Mouse (Mus musculus) G1E (cell line): ENCODE measurements around the gene Zmynd15. TPM values are rescaled to one million over a fixed set of nuclear protein-coding genes. Genes with fewer than 3 reads are reported as not detected.
"Not testable (repeated sequence)": the region's sequence is repeated elsewhere in the genome, so short reads cannot be mapped to it uniquely, and the experiment has no call there.

ENCODE experiments used
- ATAC-seq: 2 replicates; pipeline ENCODE4 v1.8.0; 2016; ENCODE audit warnings: mild to moderate bottlenecking; ENCODE audit not compliant: insufficient number of reproducible peaks, poor library complexity, low FRiP score, severe bottlenecking; ENCODE audit errors: extremely low read depth
- DNase-seq: peaks from one replicate; pipeline ENCODE4 v3.0.0; 2012; ENCODE audit warnings: low spot score
- H3K27me3 ChIP-seq: 2 replicates; pipeline ENCODE4 v1.6.1; 2012; ENCODE audit warnings: mild to moderate bottlenecking, low read length, inconsistent platforms; ENCODE audit not compliant: insufficient read depth
- H3K36me3 ChIP-seq: replicated peaks from 2 replicates; pipeline ENCODE3; 2012; ENCODE audit warnings: mild to moderate bottlenecking, inconsistent platforms
- H3K4me1 ChIP-seq: 2 replicates; pipeline ENCODE4 v1.6.1; 2012; ENCODE audit warnings: low read depth, low read length, inconsistent platforms, mixed read lengths; ENCODE audit not compliant: insufficient read depth
- H3K4me3 ChIP-seq: 2 replicates; pipeline ENCODE4 v1.5.1; 2012; ENCODE audit warnings: low read depth, mild to moderate bottlenecking, inconsistent platforms, low read length, moderate library complexity, mixed read lengths
- H3K9me3 ChIP-seq: replicated peaks from 2 replicates; pipeline ENCODE4 v1.6.1; 2012; ENCODE audit warnings: inconsistent platforms
- CTCF ChIP-seq: IDR thresholded peaks from 2 replicates; pipeline ENCODE4 v1.5.1; 2012; ENCODE audit warnings: low read depth, low read length, inconsistent platforms, mixed read lengths
- GATA1 ChIP-seq: IDR thresholded peaks from 2 replicates; pipeline ENCODE4 v1.6.1; 2012; ENCODE audit warnings: borderline replicate concordance, low read length, inconsistent platforms, mixed read lengths
- GATA2 ChIP-seq: IDR thresholded peaks from 2 replicates; pipeline ENCODE4 v1.6.1; 2012; ENCODE audit warnings: low read depth, low read length, inconsistent platforms, borderline replicate concordance
- POLR2AphosphoS5 ChIP-seq: IDR thresholded peaks from 2 replicates; pipeline ENCODE4 v1.6.1; 2012; ENCODE audit warnings: low read depth, low read length, inconsistent platforms; ENCODE audit not compliant: insufficient replicate concordance
- TAL1 ChIP-seq: conservative IDR thresholded peaks from 2 replicates; pipeline ENCODE4 v1.6.1; 2012; ENCODE audit warnings: low read depth, low read length, inconsistent platforms, mixed read lengths
- polyA plus RNA-seq: library from polyadenylated mRNA; stranded (reverse); fragments of >175 nt; gene quantifications from 2 replicates; pipeline ENCODE4 v1.2.3, GENCODE M21; 2012
- total RNA-seq, 2 experiments: library from RNA; stranded (forward) in 1 of 2; stranded (reverse) in 1 of 2; fragments of 200-1000 nt in 1 of 2; fragments of >200 nt in 1 of 2; fragmentation: Nextera tagmentation in 1 of 2; gene quantifications; 2 replicates each; pipeline ENCODE4 v1.2.3; 2014 to 2017

The Zmynd15 gene
- total and polyA plus RNA-seq, 3 experiments = 0.66 TPM; not detected in 2

DNA sequence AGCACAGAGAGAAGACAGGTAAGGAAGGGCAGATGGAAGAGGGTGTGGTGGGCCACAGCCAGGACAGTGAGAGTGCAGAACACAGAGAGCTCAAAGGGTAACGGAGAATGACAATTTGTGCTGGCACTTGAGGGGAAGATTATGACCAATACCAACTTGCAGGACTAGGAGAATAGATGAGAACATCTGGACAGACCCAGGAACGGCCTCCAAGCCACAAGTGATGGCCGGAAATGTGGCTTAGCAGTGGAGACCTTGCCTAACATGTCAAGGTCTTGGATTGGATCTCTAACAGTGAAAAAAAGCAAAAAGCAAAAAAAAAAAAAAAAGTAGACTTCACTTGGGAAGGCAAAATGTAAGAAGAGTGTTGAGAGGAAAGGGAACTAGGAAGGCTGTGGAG, 10.5 kb downstream of the Zmynd15 start:
- Histone ChIP-seq H3K36me3 (no peaks in the 10 kb centered on the region), H3K4me1 (no peaks in the 10 kb centered on the region), H3K27me3 (peaks cover 22% of the 10 kb centered on the region), H3K4me3 (no peak overlapping the region), H3K9me3 (no peaks in the 10 kb centered on the region)
- TF ChIP-seq TAL1 (no peak), CTCF (no peak), POLR2AphosphoS5 (no peak), GATA2 (no peak), GATA1 (no peak)
- no peak for ATAC-seq
- no peak for DNase-seq

GRCm38 (mm10) chr11:70472716-70473115, 13.5 kb downstream of the Zmynd15 start:
- no peaks in the 10 kb centered on the region for H3K9me3 ChIP-seq
- DNase-seq = no peak
- no peak for ATAC-seq
- no peak for TF ChIP-seq CTCF
- no peak for TF ChIP-seq TAL1
- no peak for TF ChIP-seq POLR2AphosphoS5
- TF ChIP-seq GATA1 = no peak
- no peak for TF ChIP-seq GATA2
- H3K4me1 ChIP-seq = no peaks in the 10 kb centered on the region
- H3K27me3 ChIP-seq = peaks cover 16% of the 10 kb centered on the region
- H3K36me3 ChIP-seq = no peaks in the 10 kb centered on the region
- no peak overlapping the region for H3K4me3 ChIP-seq

DNA sequence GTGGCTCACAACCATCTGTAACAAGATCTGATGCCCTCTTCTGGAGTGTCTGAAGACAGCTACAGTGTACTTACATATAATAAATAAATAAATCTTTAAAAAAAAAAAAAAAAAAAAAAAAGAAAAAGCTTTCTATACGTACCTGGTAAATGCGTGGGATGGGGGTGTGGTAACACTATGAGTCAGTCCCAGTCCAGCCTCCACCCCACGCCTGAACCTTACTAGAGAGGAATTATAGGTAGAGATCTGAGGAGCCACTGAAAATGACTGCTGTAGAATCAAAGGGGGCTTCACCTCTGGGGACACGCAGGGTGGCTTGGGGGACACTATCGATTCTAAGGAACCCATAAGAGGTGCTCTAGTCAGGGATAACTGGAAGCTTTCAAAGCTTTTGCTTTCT, 14.1 kb downstream of the Zmynd15 start:
- not testable (repeated sequence) for H3K4me3 ChIP-seq, H3K36me3 ChIP-seq, ATAC-seq

GRCm38 (mm10) chr11:70474872-70475534, 15.8 kb downstream of the Zmynd15 start:
- Histone ChIP-seq H3K36me3 (no peaks in the 10 kb centered on the region), H3K4me1 (no peaks in the 10 kb centered on the region; the same call in 1 of the 2 replicates), H3K27me3 (peaks cover 18% of the 10 kb centered on the region), H3K9me3 (no peaks in the 10 kb centered on the region), H3K4me3 (no peak overlapping the region)
- no peak for ATAC-seq
- TF ChIP-seq POLR2AphosphoS5 = no peak
- no peak for DNase-seq

More for the DNA sequence above, 14.1 kb downstream of the Zmynd15 start:
- not testable (repeated sequence) for H3K4me1 ChIP-seq, H3K9me3 ChIP-seq, DNase-seq
- H3K27me3 ChIP-seq = peaks cover 19% of the 10 kb centered on the region

- DNase-seq = no peak
- peaks cover 32% of the 10 kb centered on the region for H3K27me3 ChIP-seq
- no peaks in the 10 kb centered on the region for H3K9me3 ChIP-seq
- ATAC-seq = no peak
- no peak for TF ChIP-seq TAL1
- TF ChIP-seq GATA2 = no peak
- TF ChIP-seq GATA1 = no peak
- H3K4me3 ChIP-seq = no peak overlapping the region
- H3K36me3 ChIP-seq = no peaks in the 10 kb centered on the region
- H3K4me1 ChIP-seq = no peaks in the 10 kb centered on the region
These were observed 26.3 kb downstream of the Zmynd15 start for GRCm38 (mm10) chr11:70485498-70485897.

DNA sequence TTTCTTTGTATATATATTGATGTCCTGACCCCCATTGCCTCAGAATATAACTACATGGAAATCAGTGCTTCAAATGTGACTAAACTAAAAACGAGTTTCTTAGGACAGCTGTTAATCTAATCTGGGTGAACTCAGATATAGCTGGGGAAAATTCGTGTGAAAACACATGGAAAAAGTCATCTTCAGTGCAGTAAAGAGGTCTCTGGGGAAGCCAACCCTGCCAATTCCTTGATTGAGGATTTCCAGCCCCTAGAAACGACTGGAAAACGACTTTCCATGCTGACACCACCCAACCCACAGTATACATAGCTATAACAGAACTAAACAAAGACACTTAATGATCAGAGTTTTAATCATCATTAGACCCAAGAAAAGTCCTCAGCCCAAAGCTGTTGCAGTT, 28.6 kb downstream of the Zmynd15 start:
- Histone ChIP-seq H3K27me3 (peaks cover 31% of the 10 kb centered on the region), H3K4me3 (no peak overlapping the region), H3K9me3 (no peaks in the 10 kb centered on the region), H3K4me1 (no peaks in the 10 kb centered on the region), H3K36me3 (no peaks in the 10 kb centered on the region)
- TF ChIP-seq POLR2AphosphoS5 = no peak
- no peak for TF ChIP-seq CTCF
- TF ChIP-seq GATA1 = no peak
- no peak for TF ChIP-seq TAL1
- no peak for TF ChIP-seq GATA2
- DNase-seq (no peak), ATAC-seq (no peak)

DNA sequence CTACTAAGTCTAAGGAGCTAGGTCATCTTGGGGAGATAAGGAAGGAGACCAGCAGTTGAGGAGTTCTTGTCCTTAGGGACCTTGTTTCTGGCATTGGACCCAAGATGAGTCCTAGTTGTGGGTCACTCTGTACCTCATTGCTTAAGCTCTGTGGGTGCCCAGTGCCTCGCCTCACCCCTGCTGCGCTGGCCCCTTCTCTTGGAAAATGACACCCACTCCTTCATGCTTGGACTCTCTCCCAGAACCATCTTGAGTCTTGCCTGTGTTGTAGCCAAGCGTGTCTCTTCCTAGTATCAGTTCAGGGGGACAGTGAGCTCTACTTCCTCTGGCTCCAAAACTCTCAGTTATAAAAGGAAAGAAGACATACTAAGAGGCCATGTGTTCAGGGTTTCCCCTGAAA, 29.9 kb downstream of the Zmynd15 start:
- no peak for TF ChIP-seq GATA1
- TF ChIP-seq CTCF = no peak
- TF ChIP-seq TAL1 = no peak
- no peak for TF ChIP-seq POLR2AphosphoS5
- TF ChIP-seq GATA2 = no peak
- H3K27me3 ChIP-seq = peaks cover 25% of the 10 kb centered on the region
- no peaks in the 10 kb centered on the region for H3K9me3 ChIP-seq
- no peak for ATAC-seq
- no peaks in the 10 kb centered on the region for H3K4me1 ChIP-seq
- H3K36me3 ChIP-seq = no peaks in the 10 kb centered on the region
- no peak for DNase-seq
- H3K4me3 ChIP-seq = no peak overlapping the region
